Mouse (Mus musculus) 3134 (cell line): ENCODE measurements around the gene Denr.

Experiments used
- DNase-seq: peaks from one replicate; pipeline ENCODE4 v3.0.0-alpha.2; 2011; ENCODE audit warnings: low spot score; ENCODE audit not compliant: insufficient read length; ENCODE audit errors: extremely low read depth

Gene Denr

DNA sequence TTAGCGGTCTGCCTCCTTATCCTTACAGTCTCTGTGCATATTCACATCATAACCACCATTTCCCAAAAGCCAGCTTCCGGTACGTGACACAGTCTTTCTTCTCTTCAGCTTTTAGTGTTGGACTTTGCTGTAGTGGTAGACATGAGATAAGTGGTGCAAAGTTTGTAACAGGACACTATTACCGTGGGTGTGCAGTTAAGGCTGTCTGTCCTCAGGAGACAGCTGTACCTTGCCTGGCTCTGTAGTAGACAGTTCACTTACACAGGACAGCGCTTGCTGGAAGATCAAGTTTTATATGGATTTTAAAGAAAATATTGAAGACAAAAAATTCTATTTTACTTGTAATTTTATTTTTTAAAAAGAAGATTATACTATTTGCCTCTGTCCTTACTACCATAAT, 61.5 kb downstream of the Denr start:
- no peak for DNase-seq

DNA sequence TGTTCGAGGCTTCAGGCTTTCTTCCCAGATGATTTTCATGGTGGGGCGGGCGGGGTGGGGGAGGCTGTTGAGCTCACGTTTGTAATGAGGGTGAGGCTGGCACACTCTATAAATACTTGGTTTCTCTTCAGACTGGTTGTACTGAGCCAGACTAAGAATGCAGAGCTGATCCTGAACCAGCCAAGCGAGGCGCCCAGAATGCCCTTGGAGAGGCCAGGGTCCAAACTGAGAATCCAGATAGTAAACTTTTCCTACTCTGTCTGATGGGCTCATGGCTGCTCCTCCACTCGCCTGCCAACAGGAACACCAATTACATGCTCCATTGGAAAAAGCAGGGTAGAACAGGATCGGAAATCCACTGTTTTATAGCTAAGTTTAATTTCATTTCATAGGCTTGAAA, 62.2 kb downstream of the Denr start:
- no peak for DNase-seq

DNA sequence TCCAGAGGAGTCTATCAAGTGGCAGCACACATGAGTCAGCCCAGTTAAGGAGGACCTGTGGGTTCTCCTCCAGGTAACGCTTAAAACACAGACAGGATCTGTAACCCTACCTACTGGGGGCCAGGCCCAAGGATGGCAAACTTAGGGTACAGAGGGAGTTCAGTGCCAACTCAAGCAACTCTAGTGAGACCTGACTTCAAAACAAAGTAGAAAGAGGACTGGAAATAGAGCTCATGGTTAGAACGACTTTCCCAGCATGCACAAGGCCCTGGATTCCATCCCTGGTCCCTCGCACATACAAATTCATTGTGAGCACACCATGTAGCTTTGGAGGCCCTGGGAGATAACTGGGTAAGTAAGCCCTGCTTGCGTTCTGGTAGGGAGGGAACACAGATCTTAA, 63.6 kb downstream of the Denr start:
- DNase-seq, result no peak

DNA sequence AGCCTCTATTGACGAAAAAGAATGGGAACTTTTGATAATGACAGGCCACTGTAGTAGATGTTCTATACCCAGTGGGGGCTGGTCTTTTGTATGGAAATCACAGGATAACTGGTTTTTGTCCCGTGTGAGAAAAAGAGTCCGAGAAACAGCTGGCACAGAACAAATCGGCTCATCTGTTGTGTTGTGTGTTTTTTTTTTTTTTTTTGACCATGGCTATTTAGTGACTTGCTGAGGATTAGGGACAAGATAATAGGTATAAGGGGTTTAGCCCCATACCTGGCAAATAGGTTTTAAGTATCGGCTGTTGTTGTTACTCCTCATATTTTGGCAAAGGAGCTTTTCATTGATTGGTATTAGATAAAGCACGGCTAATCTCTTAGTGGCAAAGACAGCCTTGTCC, 65.5 kb downstream of the Denr start:
- no peak for DNase-seq

DNA sequence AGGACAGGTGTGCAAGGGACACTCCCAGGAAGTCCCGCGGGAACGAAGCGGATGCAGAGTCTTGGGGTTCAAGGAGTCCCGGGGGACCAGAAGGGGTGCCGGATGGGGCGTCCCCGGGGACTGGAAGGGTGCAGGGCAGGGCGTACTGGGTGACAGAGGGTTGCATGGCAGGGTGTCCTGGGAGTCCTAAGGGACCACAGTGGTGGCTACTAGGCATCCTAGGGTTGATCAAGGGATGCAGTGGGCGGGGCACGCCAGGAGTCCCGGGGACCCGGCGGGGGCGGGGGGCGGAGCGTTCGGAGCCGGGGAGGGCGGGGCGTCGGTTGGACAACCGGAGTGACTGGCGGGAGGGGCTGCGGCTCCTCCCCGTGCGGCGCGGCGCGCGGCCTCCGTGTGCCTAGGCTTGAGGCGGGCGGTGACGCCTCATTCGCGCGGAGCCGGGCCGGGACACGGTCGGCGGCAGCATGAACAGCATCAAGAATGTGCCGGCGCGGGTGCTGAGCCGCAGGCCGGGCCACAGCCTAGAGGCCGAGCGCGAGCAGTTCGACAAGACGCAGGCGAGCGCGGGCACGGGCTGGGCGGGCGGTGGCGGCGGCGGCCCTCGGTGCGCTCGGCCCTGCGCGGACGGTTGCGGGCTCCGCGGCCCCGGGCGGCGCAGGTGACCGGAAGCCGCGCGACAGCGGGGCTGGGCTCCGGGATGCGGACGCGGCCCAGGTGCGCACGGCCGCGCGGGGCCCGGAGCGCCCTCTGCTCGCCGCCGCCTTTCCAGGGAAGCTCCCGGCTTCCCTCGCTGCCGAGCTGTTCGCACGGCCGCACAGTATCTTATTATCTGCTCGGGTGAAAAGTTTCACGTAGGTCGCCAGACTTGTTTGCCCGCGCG, 66.6 kb downstream of the Denr start, which contains the start of gene Hip1r:
Gene Hip1r, plus strand, starts transcription at position 330 of the 880 bp plus-strand sequence.
- DNase-seq, result peak; percentile 82

DNA sequence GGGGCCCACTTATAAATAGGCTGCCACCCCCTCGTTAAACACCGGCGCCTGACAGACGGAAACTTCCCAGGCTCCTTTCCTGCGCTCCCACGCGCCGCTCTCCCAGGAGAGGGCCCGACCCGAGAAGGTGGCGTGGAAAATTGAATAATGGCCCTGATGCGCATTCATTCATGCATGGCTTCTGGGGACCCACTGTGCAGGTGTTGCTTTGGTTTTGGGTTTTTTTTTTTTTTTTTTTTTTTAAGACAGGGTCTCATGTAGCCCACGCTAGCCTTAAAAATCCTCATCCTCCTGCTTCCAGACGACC, 67.2 kb downstream of the Denr start:
- peak; percentile 42 for DNase-seq

DNA sequence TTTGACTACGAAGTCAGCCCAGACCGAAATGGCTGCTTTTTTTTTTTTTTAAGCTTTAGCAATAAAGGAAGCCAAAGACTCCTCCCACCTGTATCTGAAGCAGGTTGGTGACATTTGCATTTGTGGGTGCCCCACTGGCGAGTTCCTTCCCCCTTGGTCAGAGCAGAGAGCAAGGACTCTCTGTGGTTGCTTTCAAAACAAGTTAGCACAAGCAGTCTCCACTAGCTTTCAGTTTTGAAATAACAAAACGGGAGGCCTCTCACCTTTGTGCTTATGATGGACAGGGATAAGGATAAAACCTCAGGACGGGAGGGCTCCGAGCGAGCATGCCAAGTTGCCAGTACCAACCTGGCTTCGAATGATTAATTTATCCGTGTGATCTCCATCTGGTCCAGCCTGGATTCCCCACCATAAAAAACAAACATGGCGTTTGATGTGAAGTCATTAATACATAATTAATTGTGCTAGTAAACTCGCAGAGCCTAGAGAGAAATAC, 67.7 kb downstream of the Denr start:
- DNase-seq, result no peak

DNA sequence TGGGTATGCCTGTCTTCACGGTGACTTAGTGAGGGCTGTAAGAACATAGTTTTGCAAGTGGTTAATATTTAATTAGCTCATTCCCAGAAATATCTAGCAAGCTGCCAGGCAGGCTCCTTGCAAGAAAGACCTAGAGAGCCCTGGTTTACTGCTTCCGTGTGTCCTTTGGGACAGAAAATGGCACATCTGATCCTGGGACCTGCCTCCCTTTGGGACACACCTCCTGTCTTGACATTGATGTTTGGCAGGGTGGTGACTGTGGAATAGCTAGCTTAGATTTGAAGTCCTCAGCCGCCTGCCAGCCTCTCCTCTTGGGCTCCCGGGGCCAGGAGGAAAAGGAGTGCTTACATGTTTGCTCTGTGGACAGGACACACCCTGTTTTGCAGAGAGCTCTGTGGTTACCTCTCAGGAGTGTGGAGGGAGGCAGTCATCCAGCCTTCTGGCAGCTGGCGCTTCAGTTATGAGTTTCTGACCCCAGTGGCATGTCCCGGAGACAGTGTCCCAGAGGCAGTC, 68.7 kb downstream of the Denr start:
- DNase-seq, result peak; percentile 70

DNA sequence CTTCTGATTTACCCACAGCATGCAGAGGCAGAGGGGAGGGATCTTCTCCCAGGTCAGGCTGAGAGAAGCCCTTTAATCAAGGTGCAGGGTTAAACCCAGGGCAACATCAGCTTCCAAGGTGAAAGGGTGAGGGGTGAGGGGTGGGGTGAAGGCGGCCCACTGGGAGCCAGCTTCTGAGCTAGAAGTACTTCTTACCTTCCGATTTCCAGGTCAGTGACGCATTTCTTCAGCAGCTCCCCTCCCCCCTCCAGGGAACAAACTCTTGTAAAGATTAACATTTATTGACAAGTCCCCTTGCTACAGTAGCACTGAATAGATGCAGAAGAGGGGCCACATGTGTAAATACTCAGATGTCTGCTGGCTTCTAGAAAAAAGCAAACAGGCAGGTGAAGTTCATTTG, 70.3 kb downstream of the Denr start:
- DNase-seq, result no peak

DNA sequence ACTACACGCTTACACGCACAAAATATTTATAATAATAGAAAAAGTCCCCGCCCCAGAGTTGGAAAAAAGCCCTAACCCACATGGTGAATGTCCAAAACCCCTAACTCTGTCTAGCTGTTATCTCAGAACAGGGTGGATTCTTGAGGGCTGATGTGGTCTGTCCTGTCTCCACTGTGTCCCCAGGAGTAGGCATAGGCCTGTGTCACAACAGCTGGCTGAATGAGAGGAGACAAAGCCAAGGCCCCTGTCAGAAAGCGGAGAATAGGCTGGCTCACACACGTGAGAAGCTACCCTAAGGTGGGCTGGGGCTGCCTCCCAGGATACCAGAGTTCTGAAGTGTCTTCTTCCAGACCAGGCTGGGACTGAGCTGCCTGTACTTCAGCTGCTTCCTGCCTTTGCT, 71.2 kb downstream of the Denr start:
- no peak for DNase-seq
